Mouse (Mus musculus) ES-Bruce4 (cell line): Measurements from ENCODE around the gene Traf3ip2.

Experiments
- CTCF ChIP-seq: IDR thresholded peaks from one replicate; pipeline ENCODE4 v1.8.1; 2011; ENCODE audit warnings: low read depth, low read length
- EP300 ChIP-seq: IDR thresholded peaks from 2 replicates; pipeline ENCODE4 v1.6.1; 2011; ENCODE audit warnings: low read depth, low read length; ENCODE audit not compliant: insufficient read depth

GRCm38 (mm10) chr10:39672547-39673051, 59.9 kb downstream of the Traf3ip2 start:
- TF ChIP-seq EP300 (no peak), CTCF (no peak)
